9 mouse cellular contexts compared by ENCODE assay signal in the genomic region with DNA sequence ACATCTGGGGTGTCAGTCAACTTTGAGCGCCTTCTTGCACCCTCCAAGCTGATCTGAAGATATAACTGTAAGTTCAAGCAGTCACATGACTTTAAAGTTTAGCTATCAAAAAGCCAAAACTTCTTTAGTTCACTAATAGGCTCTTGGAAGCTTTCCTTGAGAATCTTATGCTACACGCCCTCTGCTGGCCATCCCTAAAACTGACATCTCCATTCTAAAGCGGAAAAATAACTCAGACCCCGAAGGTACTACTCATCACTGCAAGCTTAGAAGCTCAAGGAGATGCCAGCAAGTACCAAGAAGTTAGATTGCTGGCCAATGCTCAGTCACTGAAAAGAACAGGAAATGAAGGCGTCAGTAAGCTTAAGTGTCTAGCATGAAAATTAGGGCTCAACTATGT. TPM values are rescaled to one million over a fixed set of nuclear protein-coding genes. Genes with fewer than 3 reads are reported as not detected.
DNase-seq lines count a peak whose midpoint lies in the region; ATAC-seq and TF ChIP-seq lines count a peak whose summit lies in the region.
"Had no signal": no experiment of that assay in that cellular context is flagged by ENCODE, and none has a peak within 500 bp of the region (broad histone marks: within the 10 kb centered on the region; RNA-seq: fewer than 3 reads in every experiment).

No protein-coding gene starts in this region.

- TF ChIP-seq CTCF in liver, adult 2 months (IDR thresholded peaks at IDR 0.05; ENCODE audit: low read depth, low read length): peak; percentile 25; the same call in 1 of the 2 replicates
- TF ChIP-seq CTCF in hindbrain, postnatal 0 days (IDR thresholded peaks at IDR 0.05; ENCODE audit: low read depth): peak; percentile 79
- TF ChIP-seq CTCF in liver, embryonic 14.5 days (IDR thresholded peaks at IDR 0.05; ENCODE audit: low read depth): peak; percentile 71

- no peak overlapping the region for H3K27ac ChIP-seq in liver, adult 2 months (replicated peaks; ENCODE audit: insufficient read depth, low read depth, low read length)
- no peak overlapping the region for H3K27ac ChIP-seq in liver, embryonic 11.5 days (ENCODE audit: low read depth, low read length)
- peak overlapping the region; percentile 76; the same call in 1 of the 2 replicates for H3K27ac ChIP-seq in hindbrain, postnatal 0 days
- H3K27ac ChIP-seq in liver, embryonic 14.5 days: no peak overlapping the region
- H3K27ac ChIP-seq in neural tube, embryonic 15.5 days (replicated peaks): peak overlapping the region; percentile 84
- H3K27ac ChIP-seq: embryonic facial prominence, embryonic 15.5 days had no signal

- H3K4me1 ChIP-seq in liver, adult 2 months (ENCODE audit: control insufficient read depth, insufficient read depth, low read length): peaks cover 6% of the 10 kb centered on the region; the same call in 1 of the 2 replicates
- peaks cover 7% of the 10 kb centered on the region for H3K4me1 ChIP-seq in liver, embryonic 11.5 days (replicated peaks; ENCODE audit: control insufficient read depth, insufficient read depth, low read length)
- H3K4me1 ChIP-seq in hindbrain, postnatal 0 days (ENCODE audit: insufficient read depth, low read length): peaks cover 37% of the 10 kb centered on the region
- peaks cover 0 to 2% of the 10 kb centered on the region in 2 experiments; a peak in 1 of 4 replicates for H3K4me1 ChIP-seq in liver, embryonic 14.5 days (replicated peaks; ENCODE audit: control insufficient read depth in 2 of 2, insufficient read depth in 2 of 2, low read length in 1 of 2)
- H3K4me1 ChIP-seq in neural tube, embryonic 15.5 days: peaks cover 55% of the 10 kb centered on the region

- no peak for TF ChIP-seq EP300 in liver, embryonic 14.5 days (IDR thresholded peaks at IDR 0.05; ENCODE audit: low read depth)

- peak; percentile 24 for DNase-seq in liver, adult 2 months (ENCODE audit: extremely low read depth, low read depth, low spot score)
- no peak for DNase-seq in liver, embryonic 11.5 days (ENCODE audit: low spot score)
- peak; percentile 62 for DNase-seq in adipocyte (ENCODE audit: low spot score)
- DNase-seq in embryo, embryonic 10.5 days (ENCODE audit: low spot score): peak; percentile 88
- peak; percentile 91 for DNase-seq in hindbrain, postnatal 0 days (ENCODE audit: low spot score)
- DNase-seq in liver, embryonic 14.5 days (ENCODE audit: low read depth in 3 of 3, low spot score in 3 of 3): peak in 2 of 3 experiments; percentile 26 to 37

- ATAC-seq in liver, embryonic 11.5 days (replicated peaks; ENCODE audit: low FRiP score): no peak
- no peak for ATAC-seq in hindbrain, postnatal 0 days
- ATAC-seq in liver, embryonic 14.5 days (ENCODE audit: insufficient read depth): no peak
- no peak for ATAC-seq in neural tube, embryonic 15.5 days (ENCODE audit: low FRiP score)
- ATAC-seq in megakaryocyte, adult 5-6 weeks (ENCODE audit: poor library complexity, severe bottlenecking): no peak

- H3K4me2 ChIP-seq in liver, embryonic 11.5 days: no peak overlapping the region
- H3K4me2 ChIP-seq in hindbrain, postnatal 0 days (ENCODE audit: low read depth, low read length): peak overlapping the region; percentile 34
- no peak overlapping the region for H3K4me2 ChIP-seq in liver, embryonic 14.5 days (ENCODE audit: low read depth)
- peak overlapping the region; percentile 37 for H3K4me2 ChIP-seq in neural tube, embryonic 15.5 days
- H3K4me2 ChIP-seq: embryonic facial prominence, embryonic 15.5 days had no signal

- WGBS in liver, adult 2 months: 8% methylated on average over 5 of the region's 5 CpGs
- 8% methylated on average over 5 of the region's 5 CpGs for WGBS in liver, embryonic 11.5 days
- WGBS in hindbrain, postnatal 0 days: 5% methylated on average over 5 of the region's 5 CpGs
- 5% methylated on average over 5 of the region's 5 CpGs for WGBS in liver, embryonic 14.5 days (ENCODE audit: insufficient replicate concordance)
- WGBS in neural tube, embryonic 15.5 days: 9% methylated on average over 5 of the region's 5 CpGs

- H3K36me3 ChIP-seq in liver, adult 2 months (ENCODE audit: control insufficient read depth, insufficient read depth, low read length): no peaks in the 10 kb centered on the region
- no peaks in the 10 kb centered on the region for H3K36me3 ChIP-seq in liver, embryonic 11.5 days (ENCODE audit: control insufficient read depth, insufficient read depth, low read length)
- no peaks in the 10 kb centered on the region for H3K36me3 ChIP-seq in hindbrain, postnatal 0 days (ENCODE audit: insufficient read depth, low read length)
- H3K36me3 ChIP-seq in liver, embryonic 14.5 days (replicated peaks; ENCODE audit: control insufficient read depth, insufficient read depth, low read depth): no peaks in the 10 kb centered on the region
- 0 out of 2 replicates have a peak, but pooled peaks cover 2% of the 10 kb centered on the region for H3K36me3 ChIP-seq in neural tube, embryonic 15.5 days
- H3K36me3 ChIP-seq: embryonic facial prominence, embryonic 15.5 days had no signal

- H3K79me2 ChIP-seq in liver, adult 2 months (ENCODE audit: control insufficient read depth, insufficient read depth, low read length): no peaks in the 10 kb centered on the region

- H3K9me3 ChIP-seq in liver, embryonic 11.5 days (ENCODE audit: control insufficient read depth, low read length): no peaks in the 10 kb centered on the region
- H3K9me3 ChIP-seq in hindbrain, postnatal 0 days (ENCODE audit: low read length): no peaks in the 10 kb centered on the region
- no peaks in the 10 kb centered on the region for H3K9me3 ChIP-seq in liver, embryonic 14.5 days (ENCODE audit: control insufficient read depth, low read length)
- H3K9me3 ChIP-seq in neural tube, embryonic 15.5 days (replicated peaks): no peaks in the 10 kb centered on the region
- H3K9me3 ChIP-seq: embryonic facial prominence, embryonic 15.5 days had no signal

- no peak overlapping the region for H3K4me3 ChIP-seq in liver, adult 2 months (ENCODE audit: insufficient read depth, low read depth, low read length)
- no peak overlapping the region for H3K4me3 ChIP-seq in liver, embryonic 11.5 days (ENCODE audit: low read depth, low read length)
- H3K4me3 ChIP-seq in hindbrain, postnatal 0 days (ENCODE audit: low read length): no peak overlapping the region
- no peak overlapping the region for H3K4me3 ChIP-seq in liver, embryonic 14.5 days (ENCODE audit: insufficient read depth in 1 of 2, low read depth in 2 of 2, low read length in 2 of 2)
- no peak overlapping the region for H3K4me3 ChIP-seq in neural tube, embryonic 15.5 days (replicated peaks)
- H3K4me3 ChIP-seq: embryonic facial prominence, embryonic 15.5 days had no signal

- TF ChIP-seq POLR2A in liver, adult 2 months (IDR thresholded peaks at IDR 0.05; ENCODE audit: extremely low read depth, insufficient read depth, low read length): no peak

- H3K27me3 ChIP-seq in liver, adult 2 months (ENCODE audit: control insufficient read depth, insufficient read depth, low read length): no peaks in the 10 kb centered on the region
- peaks cover 44% of the 10 kb centered on the region for H3K27me3 ChIP-seq in liver, embryonic 11.5 days (replicated peaks; ENCODE audit: control insufficient read depth, insufficient read depth, low read length)
- no peaks in the 10 kb centered on the region for H3K27me3 ChIP-seq in hindbrain, postnatal 0 days (ENCODE audit: insufficient read depth, low read length)
- H3K27me3 ChIP-seq in liver, embryonic 14.5 days (ENCODE audit: control insufficient read depth, insufficient read depth, low read length): peaks cover 34% of the 10 kb centered on the region
- no peaks in the 10 kb centered on the region for H3K27me3 ChIP-seq in neural tube, embryonic 15.5 days (replicated peaks)
- H3K27me3 ChIP-seq: embryonic facial prominence, embryonic 15.5 days had no signal

- no peak overlapping the region for H3K9ac ChIP-seq in liver, adult 2 months (ENCODE audit: low read depth, low read length)
- H3K9ac ChIP-seq in liver, embryonic 11.5 days (ENCODE audit: low read depth, low read length): no peak overlapping the region
- H3K9ac ChIP-seq in hindbrain, postnatal 0 days (replicated peaks; ENCODE audit: low read length): no peak overlapping the region
- no peak overlapping the region for H3K9ac ChIP-seq in liver, embryonic 14.5 days (replicated peaks)
- no peak overlapping the region for H3K9ac ChIP-seq in neural tube, embryonic 15.5 days (replicated peaks)
- H3K9ac ChIP-seq: embryonic facial prominence, embryonic 15.5 days had no signal

RNA-seq across cellular contexts. Expression of gene Dnajb5, which starts 3.7 kb away (rescaled TPM):
- 0.83 and 1.7 TPM in 2 replicates for total RNA-seq in liver, adult 2 months (2014; rRNA removed)
- 2.8 TPM in 2 replicates for polyA plus RNA-seq in liver, adult 2 months (2012; rRNA removed)
- polyA plus RNA-seq in liver, embryonic 11.5 days (2014; fragmentation: Nextera tagmentation; extraction: Ambion mirVana): 2.0 and 3.0 TPM in 2 replicates
- total RNA-seq in hindbrain, postnatal 0 days (2014; rRNA removed): 88.0 and 96.9 TPM in 2 replicates
- polyA plus RNA-seq in hindbrain, postnatal 0 days (2015; fragmentation: Nextera tagmentation; extraction: Ambion mirVana): 28.1 and 33.4 TPM in 2 replicates
- 0.90 and 1.3 TPM in 2 replicates for polyA plus RNA-seq in liver, embryonic 14.5 days (2012; rRNA removed)
- 0.43 and 0.54 TPM in 2 replicates for polyA plus RNA-seq in liver, embryonic 14.5 days (2014; fragmentation: Nextera tagmentation; extraction: Ambion mirVana)
- 44.3 and 48.7 TPM in 2 replicates for polyA plus RNA-seq in neural tube, embryonic 15.5 days (2015; fragmentation: Nextera tagmentation; extraction: Ambion mirVana)
- total RNA-seq in megakaryocyte, adult 5-6 weeks (2015): 5.4 and 6.0 TPM in 2 replicates
- 2.6 and 6.3 TPM in 2 replicates for total RNA-seq in megakaryocyte, adult 5-6 weeks (2017)

RNA-seq across cellular contexts. Expression of gene 1700022I11Rik, which starts 23.5 kb away (rescaled TPM):
- not detected in 2 replicates for total RNA-seq in liver, adult 2 months (2014; rRNA removed)
- not detected in 2 replicates for polyA plus RNA-seq in liver, adult 2 months (2012; rRNA removed)
- polyA plus RNA-seq in liver, embryonic 11.5 days (2014; fragmentation: Nextera tagmentation; extraction: Ambion mirVana): 0.41 and 0.53 TPM in 2 replicates
- total RNA-seq in hindbrain, postnatal 0 days (2014; rRNA removed): not detected in 2 replicates
- polyA plus RNA-seq in hindbrain, postnatal 0 days (2015; fragmentation: Nextera tagmentation; extraction: Ambion mirVana): 0.37 and 0.60 TPM in 2 replicates
- polyA plus RNA-seq in liver, embryonic 14.5 days (2012; rRNA removed): 0.07 TPM in 1 of 2 replicates, not detected in the other
- 0.16 and 0.44 TPM in 2 replicates for polyA plus RNA-seq in liver, embryonic 14.5 days (2014; fragmentation: Nextera tagmentation; extraction: Ambion mirVana)
- 0.31 and 0.50 TPM in 2 replicates for polyA plus RNA-seq in neural tube, embryonic 15.5 days (2015; fragmentation: Nextera tagmentation; extraction: Ambion mirVana)
- not detected in 2 replicates for total RNA-seq in megakaryocyte, adult 5-6 weeks (2015)
- total RNA-seq in megakaryocyte, adult 5-6 weeks (2017): not detected in 2 replicates

RNA-seq across cellular contexts. Expression of gene Phf24, which starts 29.5 kb away (rescaled TPM):
- 0.18 and 0.20 TPM in 2 replicates for total RNA-seq in liver, adult 2 months (2014; rRNA removed)
- 0.05 and 0.13 TPM in 2 replicates for polyA plus RNA-seq in liver, adult 2 months (2012; rRNA removed)
- 0.38 and 0.42 TPM in 2 replicates for polyA plus RNA-seq in liver, embryonic 11.5 days (2014; fragmentation: Nextera tagmentation; extraction: Ambion mirVana)
- 123 and 130 TPM in 2 replicates for total RNA-seq in hindbrain, postnatal 0 days (2014; rRNA removed)
- polyA plus RNA-seq in hindbrain, postnatal 0 days (2015; fragmentation: Nextera tagmentation; extraction: Ambion mirVana): 33.9 and 38.6 TPM in 2 replicates
- polyA plus RNA-seq in liver, embryonic 14.5 days (2012; rRNA removed): 0.12 and 0.16 TPM in 2 replicates
- polyA plus RNA-seq in liver, embryonic 14.5 days (2014; fragmentation: Nextera tagmentation; extraction: Ambion mirVana): 0.08 and 0.14 TPM in 2 replicates
- 40.2 and 46.1 TPM in 2 replicates for polyA plus RNA-seq in neural tube, embryonic 15.5 days (2015; fragmentation: Nextera tagmentation; extraction: Ambion mirVana)
- total RNA-seq in megakaryocyte, adult 5-6 weeks (2015): not detected in 2 replicates
- total RNA-seq in megakaryocyte, adult 5-6 weeks (2017): under 0.01 TPM in 1 of 2 replicates, not detected in the other

RNA-seq across cellular contexts. Expression of gene Vcp, which starts 54.4 kb away (rescaled TPM):
- 182 and 216 TPM in 2 replicates for total RNA-seq in liver, adult 2 months (2014; rRNA removed)
- 157 and 163 TPM in 2 replicates for polyA plus RNA-seq in liver, adult 2 months (2012; rRNA removed)
- polyA plus RNA-seq in liver, embryonic 11.5 days (2014; fragmentation: Nextera tagmentation; extraction: Ambion mirVana): 452 and 513 TPM in 2 replicates
- total RNA-seq in hindbrain, postnatal 0 days (2014; rRNA removed): 187 and 191 TPM in 2 replicates
- 445 and 455 TPM in 2 replicates for polyA plus RNA-seq in hindbrain, postnatal 0 days (2015; fragmentation: Nextera tagmentation; extraction: Ambion mirVana)
- 48.9 and 80.0 TPM in 2 replicates for polyA plus RNA-seq in liver, embryonic 14.5 days (2012; rRNA removed)
- 176 and 191 TPM in 2 replicates for polyA plus RNA-seq in liver, embryonic 14.5 days (2014; fragmentation: Nextera tagmentation; extraction: Ambion mirVana)
- 477 and 496 TPM in 2 replicates for polyA plus RNA-seq in neural tube, embryonic 15.5 days (2015; fragmentation: Nextera tagmentation; extraction: Ambion mirVana)
- total RNA-seq in megakaryocyte, adult 5-6 weeks (2015): 81.5 and 86.4 TPM in 2 replicates
- total RNA-seq in megakaryocyte, adult 5-6 weeks (2017): 154 and 165 TPM in 2 replicates

Comparison
In these comparisons a context has a peak if more than half of its experiments do, and no peak if none do; other contexts are left out.
1. H3K27ac ChIP-seq: peak in hindbrain, postnatal 0 days (single experiment) and neural tube, embryonic 15.5 days (single experiment); none in liver, adult 2 months (single experiment), liver, embryonic 11.5 days (single experiment) and liver, embryonic 14.5 days (single experiment).
2. CTCF ChIP-seq: peak in every context shown above with its lines; median percentile 79 in hindbrain, postnatal 0 days; 71 in liver, embryonic 14.5 days; 25 in liver, adult 2 months.
3. H3K4me2 ChIP-seq: peak in hindbrain, postnatal 0 days (single experiment) and neural tube, embryonic 15.5 days (single experiment); none in liver, embryonic 11.5 days (single experiment) and liver, embryonic 14.5 days (single experiment).
4. RNA of gene Phf24, which starts 29.5 kb away (polyA plus RNA-seq): 40.2 to 46.1 TPM in neural tube, embryonic 15.5 days and 33.9 to 38.6 TPM in hindbrain, postnatal 0 days; 0.38 to 0.42 TPM in liver, embryonic 11.5 days, 0.08 to 0.16 TPM in liver, embryonic 14.5 days and 0.05 to 0.13 TPM in liver, adult 2 months; every median in the first group is over 10 times any median in the second.